ENCODE assay signal across 25 mouse cellular contexts in the genomic region with DNA sequence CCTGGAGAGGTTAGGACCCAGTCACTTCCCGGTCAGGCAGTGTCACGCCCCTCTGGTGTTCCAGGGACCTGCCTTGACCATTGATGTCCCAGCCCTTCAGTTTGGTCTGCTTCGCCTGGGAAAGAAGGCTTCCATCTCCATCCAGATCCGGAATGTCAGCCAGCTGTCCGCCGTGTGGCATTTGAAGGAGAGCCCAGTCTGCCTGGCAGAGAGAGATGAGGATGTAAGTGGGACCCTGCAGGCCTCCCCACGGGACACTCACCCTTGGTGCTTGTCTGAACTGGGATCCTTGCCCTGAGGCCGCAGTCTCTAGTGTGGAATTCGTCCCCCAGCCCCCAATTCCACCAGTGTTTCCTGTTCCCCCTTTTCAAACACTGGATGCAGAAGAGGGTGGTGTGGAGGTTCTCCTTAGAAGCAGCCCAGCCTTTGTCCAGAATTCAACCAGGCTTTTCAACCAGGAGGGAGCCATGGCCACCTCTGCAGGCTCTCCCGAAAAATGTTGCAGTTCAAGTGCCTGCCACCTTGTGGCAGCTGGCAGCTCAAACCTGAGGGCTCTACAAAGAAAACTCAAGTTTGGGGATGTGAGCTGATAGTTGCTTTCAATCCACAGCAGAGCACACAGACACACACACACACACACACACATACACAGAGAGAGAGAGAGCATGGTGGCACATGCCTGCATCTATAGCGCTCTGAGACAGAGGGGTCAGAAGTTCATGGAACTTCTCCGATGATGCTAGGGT. TPM values are rescaled to one million over a fixed set of nuclear protein-coding genes. Genes with fewer than 3 reads are reported as not detected.
DNase-seq lines count a peak whose midpoint lies in the region; ATAC-seq and TF ChIP-seq lines count a peak whose summit lies in the region.
"Had no signal": no experiment of that assay in that cellular context is flagged by ENCODE, and none has a peak within 500 bp of the region (broad histone marks: within the 10 kb centered on the region; RNA-seq: fewer than 3 reads in every experiment).

No protein-coding gene starts in this region.

- no peaks in the 10 kb centered on the region for H3K9me3 ChIP-seq in heart, postnatal 0 days (replicated peaks; ENCODE audit: control insufficient read depth, low read length)
- no peaks in the 10 kb centered on the region for H3K9me3 ChIP-seq in MEL (replicated peaks; ENCODE audit: insufficient read depth, low read length)
- H3K9me3 ChIP-seq: forebrain, embryonic 10.5 days; heart, embryonic 13.5 days; limb, embryonic 13.5 days; liver, embryonic 13.5 days had no signal

- DNase-seq in cerebellum, postnatal 10 days, result peak; percentile 57 to 67
- DNase-seq in cerebellum, postnatal 36 days, result no peak
- DNase-seq in heart, postnatal 0 days (ENCODE audit: low spot score), result no peak
- no peak for DNase-seq in heart, adult 8-10 months (ENCODE audit: low spot score)
- DNase-seq in left cerebral cortex, adult 2 months (ENCODE audit: extremely low spot score in 1 of 2, low spot score in 2 of 2), result no peak
- no peak for DNase-seq in left cerebral cortex, adult 8-10 months (ENCODE audit: low spot score in 2 of 2)
- DNase-seq in MEL (ENCODE audit: low read depth, low spot score) (no peak), MN1 (ENCODE audit: low spot score) (no peak)
- DNase-seq: adrenal gland, postnatal 14 days; cerebellum, adult 11-12 months; forebrain, postnatal 0 days; heart, postnatal 36 days; kidney, adult 2 months; liver, embryonic 13.5 days; lung, postnatal 10 days; right cerebral cortex, adult 18-20 months had no signal

- H3K4me3 ChIP-seq in heart, postnatal 0 days (ENCODE audit: low read depth, low read length), result no peak overlapping the region
- no peak overlapping the region for H3K4me3 ChIP-seq in left cerebral cortex, adult 2 months
- H3K4me3 ChIP-seq in MEL (ENCODE audit: control insufficient read depth in 1 of 2, insufficient read depth in 1 of 2, low read depth in 2 of 2, low read length in 2 of 2), result no peak overlapping the region
- H3K4me3 ChIP-seq: forebrain, embryonic 10.5 days; heart, embryonic 13.5 days; limb, embryonic 13.5 days; liver, embryonic 13.5 days had no signal

- TF ChIP-seq POLR2A in MEL (IDR thresholded peaks at IDR 0.05; ENCODE audit: control insufficient read depth in 1 of 2, insufficient read depth in 1 of 2, low read depth in 1 of 2, low read length in 2 of 2, poor library complexity in 1 of 2), result no peak

- H3K9ac ChIP-seq in heart, postnatal 0 days (replicated peaks; ENCODE audit: low read depth, low read length), result no peak overlapping the region
- H3K9ac ChIP-seq in MEL (ENCODE audit: control insufficient read depth, low read depth, low read length, poor library complexity, severe bottlenecking), result no peak overlapping the region
- H3K9ac ChIP-seq: forebrain, postnatal 0 days; heart, embryonic 13.5 days; limb, embryonic 13.5 days; liver, embryonic 13.5 days had no signal

- 78% methylated on average over 12 of the region's 12 CpGs for WGBS in heart, postnatal 0 days

- no peak overlapping the region for H3K27ac ChIP-seq in heart, postnatal 0 days (ENCODE audit: low read depth)
- no peak overlapping the region for H3K27ac ChIP-seq in left cerebral cortex, adult 2 months
- no peak overlapping the region for H3K27ac ChIP-seq in MEL (ENCODE audit: control insufficient read depth, low read depth, low read length)
- H3K27ac ChIP-seq: forebrain, embryonic 10.5 days; heart, embryonic 13.5 days; limb, embryonic 13.5 days; liver, embryonic 13.5 days had no signal

- no peak overlapping the region for H3K4me2 ChIP-seq in heart, postnatal 0 days (ENCODE audit: low read depth, low read length)
- H3K4me2 ChIP-seq: heart, embryonic 13.5 days; limb, embryonic 13.5 days; liver, embryonic 13.5 days had no signal

- H3K79me2 ChIP-seq in MEL (ENCODE audit: control insufficient read depth, insufficient read depth, low read length, poor library complexity), result no peaks in the 10 kb centered on the region

- no peak for ATAC-seq in heart, postnatal 0 days (ENCODE audit: insufficient read depth, low read depth)
- ATAC-seq: forebrain, postnatal 0 days had no signal

- H3K36me3 ChIP-seq in heart, postnatal 0 days (replicated peaks; ENCODE audit: control insufficient read depth, insufficient read depth, low read length), result no peaks in the 10 kb centered on the region
- no peaks in the 10 kb centered on the region for H3K36me3 ChIP-seq in MEL (ENCODE audit: control insufficient read depth in 1 of 2, insufficient read depth in 2 of 2, low read length in 2 of 2)
- H3K36me3 ChIP-seq: forebrain, embryonic 10.5 days; heart, embryonic 13.5 days; limb, embryonic 13.5 days; liver, embryonic 13.5 days had no signal

- no peaks in the 10 kb centered on the region for H3K27me3 ChIP-seq in heart, postnatal 0 days (ENCODE audit: control insufficient read depth, insufficient read depth, low read length)
- H3K27me3 ChIP-seq in MEL (ENCODE audit: control insufficient read depth in 1 of 2, insufficient read depth in 2 of 2, low read length in 2 of 2), result peaks cover 0 to 2% of the 10 kb centered on the region in 2 experiments; a peak in 2 of 4 replicates
- H3K27me3 ChIP-seq: heart, embryonic 13.5 days; limb, embryonic 13.5 days; liver, embryonic 13.5 days had no signal

- no peak for TF ChIP-seq RAD21 in MEL (IDR thresholded peaks at IDR 0.05; ENCODE audit: low read depth, low read length)

- intact Hi-C loops in left cerebral cortex, adult 2 months (cut with DNase I), result no loop called here

- H3K4me1 ChIP-seq in heart, postnatal 0 days (ENCODE audit: control insufficient read depth, insufficient read depth), result no peaks in the 10 kb centered on the region
- H3K4me1 ChIP-seq in MEL (ENCODE audit: control insufficient read depth in 1 of 2, insufficient read depth in 2 of 2, low read length in 2 of 2), result 0 out of 4 replicates have a peak, but pooled peaks cover 0 to 4% of the 10 kb centered on the region in 2 experiments
- H3K4me1 ChIP-seq: heart, embryonic 13.5 days; limb, embryonic 13.5 days; liver, embryonic 13.5 days had no signal

- TF ChIP-seq EP300 in heart, postnatal 0 days (IDR thresholded peaks at IDR 0.05; ENCODE audit: low read depth), result no peak
- no peak for TF ChIP-seq EP300 in MEL (IDR thresholded peaks at IDR 0.05; ENCODE audit: low read depth in 1 of 2, low read length in 2 of 2)

- peak; percentile 17; the same call in 1 of the 2 replicates for TF ChIP-seq CTCF in heart, postnatal 0 days (IDR thresholded peaks at IDR 0.05; ENCODE audit: low read depth)
- peak; percentile 34 for TF ChIP-seq CTCF in left cerebral cortex, adult 2 months (IDR thresholded peaks at IDR 0.05)
- peak in 2 of 3 experiments; percentile 10 to 18; a peak in 1 of 6 replicates for TF ChIP-seq CTCF in MEL (IDR thresholded peaks at IDR 0.05 in 2 of 3, conservative IDR thresholded peaks at IDR 0.05 in 1 of 3; ENCODE audit: control insufficient read depth in 1 of 3, insufficient read depth in 1 of 3, low read depth in 2 of 3, low read length in 3 of 3, poor library complexity in 1 of 3, severe bottlenecking in 1 of 3)

TF ChIP-seq in MEL, 35 proteins besides CTCF, POLR2A, EP300 and RAD21 (continues in another document):
- no peak for TF ChIP-seq KAT2A (conservative IDR thresholded peaks at IDR 0.05; ENCODE audit: low read depth, low read length)
- no peak for TF ChIP-seq CHD1 (IDR thresholded peaks at IDR 0.05; ENCODE audit: low read depth, low read length)
- no peak for TF ChIP-seq JUND (IDR thresholded peaks at IDR 0.05; ENCODE audit: low read depth, low read length)
- TF ChIP-seq NRF1 (IDR thresholded peaks at IDR 0.05; ENCODE audit: insufficient read depth, low read depth, low read length, poor library complexity, severe bottlenecking), result no peak
- no peak for TF ChIP-seq GABPA (IDR thresholded peaks at IDR 0.05; ENCODE audit: low read depth, low read length)
- no peak for TF ChIP-seq MAZ (IDR thresholded peaks at IDR 0.05; ENCODE audit: low read depth, low read length)

RNA-seq across cellular contexts. Expression of a gene that starts 26.3 kb away (rescaled TPM):
- total RNA-seq in heart, postnatal 0 days (2014; rRNA removed; ENCODE audit: low replicate concordance), result 5.0 TPM in 1 of 2 replicates, not detected in the other
- 0.15 and 0.21 TPM in 2 replicates for polyA plus RNA-seq in heart, postnatal 0 days (2015; fragmentation: Nextera tagmentation; extraction: Ambion mirVana)
- under 1 TPM in 2 of 4 experiments, not detected in 2; 0.09 to 0.14 TPM for total RNA-seq in heart, adult 8-10 months (2022)
- 1 to 10 TPM; 2.8 to 3.8 TPM for total RNA-seq in left cerebral cortex, adult 2 months (2021)
- 1 to 10 TPM; 1.7 to 8.5 (median 2.7) TPM for total RNA-seq in left cerebral cortex, adult 8-10 months (2022)
- total RNA-seq in MEL (2012; rRNA removed), result not detected in 2 replicates
- polyA plus RNA-seq in MEL (2012; ENCODE audit: insufficient read depth in 1 of 2, insufficient read length in 2 of 2, low read depth in 1 of 2, low replicate concordance in 2 of 2, missing spikeins in 1 of 2), result under 1 TPM in 1 of 2 experiments, not detected in 1; 0.22 TPM
- total RNA-seq: common myeloid progenitor, adult 5-6 weeks; megakaryocyte, adult 5-6 weeks; monocyte, adult 5-6 weeks had no signal
- polyA plus RNA-seq: liver, embryonic 13.5 days had no signal

RNA-seq across cellular contexts. Expression of a gene that starts 28.3 kb away (rescaled TPM):
- total RNA-seq in heart, postnatal 0 days (2014; rRNA removed; ENCODE audit: low replicate concordance), result 0.27 TPM in 1 of 2 replicates, not detected in the other
- polyA plus RNA-seq in heart, postnatal 0 days (2015; fragmentation: Nextera tagmentation; extraction: Ambion mirVana), result 0.15 and 0.30 TPM in 2 replicates
- 1 to 10 TPM; 1.1 to 1.7 (median 1.4) TPM for total RNA-seq in heart, adult 8-10 months (2022)
- 1 to 10 TPM; 1.8 TPM for total RNA-seq in left cerebral cortex, adult 2 months (2021)
- total RNA-seq in left cerebral cortex, adult 8-10 months (2022), result 1 to 10 TPM; 1.0 to 2.5 (median 2.0) TPM
- total RNA-seq in MEL (2012; rRNA removed), result 1.3 and 1.4 TPM in 2 replicates
- polyA plus RNA-seq in MEL (2012; ENCODE audit: insufficient read depth in 1 of 2, insufficient read length in 2 of 2, low read depth in 1 of 2, low replicate concordance in 2 of 2, missing spikeins in 1 of 2), result 1 to 10 TPM in 1 of 2 experiments, not detected in 1; 1.9 TPM
- total RNA-seq: common myeloid progenitor, adult 5-6 weeks; monocyte, adult 5-6 weeks had no signal

RNA-seq across cellular contexts. Expression of a gene that starts 30.4 kb away (rescaled TPM):
- total RNA-seq in heart, postnatal 0 days (2014; rRNA removed; ENCODE audit: low replicate concordance), result not detected in 2 replicates
- polyA plus RNA-seq in heart, postnatal 0 days (2015; fragmentation: Nextera tagmentation; extraction: Ambion mirVana), result not detected in 2 replicates
- total RNA-seq in heart, adult 8-10 months (2022), result not detected
- not detected for total RNA-seq in left cerebral cortex, adult 2 months (2021)
- not detected for total RNA-seq in left cerebral cortex, adult 8-10 months (2022)
- not detected in 2 replicates for total RNA-seq in MEL (2012; rRNA removed)
- not detected for polyA plus RNA-seq in MEL (2012; ENCODE audit: insufficient read depth in 1 of 2, insufficient read length in 2 of 2, low read depth in 1 of 2, low replicate concordance in 2 of 2, missing spikeins in 1 of 2)
- total RNA-seq: adrenal gland, postnatal 14 days; common myeloid progenitor, adult 5-6 weeks; forebrain, postnatal 0 days; heart, postnatal 36 days; layer of hippocampus, postnatal 14 days; left cerebral cortex, postnatal 14 days; megakaryocyte, adult 5-6 weeks; monocyte, adult 5-6 weeks had no signal
- polyA plus RNA-seq: forebrain, embryonic 10.5 days; forebrain, postnatal 0 days; kidney, adult 2 months; limb, embryonic 13.5 days; liver, embryonic 13.5 days; neural tube, embryonic 11.5 days had no signal

RNA-seq across cellular contexts. Expression of a gene that starts 35.3 kb away (rescaled TPM):
- 21.1 and 27.1 TPM in 2 replicates for total RNA-seq in heart, postnatal 0 days (2014; rRNA removed; ENCODE audit: low replicate concordance)
- 12.9 and 14.6 TPM in 2 replicates for polyA plus RNA-seq in heart, postnatal 0 days (2015; fragmentation: Nextera tagmentation; extraction: Ambion mirVana)
- 10 to 100 TPM; 15.3 to 20.1 (median 17.5) TPM for total RNA-seq in heart, adult 8-10 months (2022)
- total RNA-seq in left cerebral cortex, adult 2 months (2021), result 10 to 100 TPM; 15.2 to 16.2 TPM
- total RNA-seq in left cerebral cortex, adult 8-10 months (2022), result 10 to 100 TPM; 13.4 to 15.3 (median 14.4) TPM
- total RNA-seq in MEL (2012; rRNA removed), result not detected in 2 replicates
- under 1 TPM in 1 of 2 experiments, not detected in 1; 0.36 TPM for polyA plus RNA-seq in MEL (2012; ENCODE audit: insufficient read depth in 1 of 2, insufficient read length in 2 of 2, low read depth in 1 of 2, low replicate concordance in 2 of 2, missing spikeins in 1 of 2)
- total RNA-seq: common myeloid progenitor, adult 5-6 weeks had no signal

Comparison
In these comparisons a context has a peak if more than half of its experiments do, and no peak if none do; other contexts are left out.
1. DNase-seq: peak in cerebellum, postnatal 10 days (2 of 2); none in cerebellum, postnatal 36 days (0 of 2), heart, postnatal 0 days (single experiment), heart, adult 8-10 months (single experiment), left cerebral cortex, adult 2 months (0 of 2), left cerebral cortex, adult 8-10 months (0 of 2), MEL (single experiment) and MN1 (single experiment).
2. Peak in every context shown above with its lines, with median percentiles within 50 percentile points of each other: CTCF ChIP-seq.